In genomic region chr16:90280515-90280914, GRCm38 (mm10) we compare ENCODE assay signal across 25 mouse cellular contexts. TPM values are rescaled to one million over a fixed set of nuclear protein-coding genes. Genes with fewer than 3 reads are reported as not detected.
A peak's percentile ranks its signal among the peaks of the same experiment; 100 is the strongest.
DNase-seq lines count a peak whose midpoint lies in the region; ATAC-seq and TF ChIP-seq lines count a peak whose summit lies in the region.
"Had no signal": no experiment of that assay in that cellular context is flagged by ENCODE, and none has a peak within 500 bp of the region (broad histone marks: within the 10 kb centered on the region; RNA-seq: fewer than 3 reads in every experiment).

No protein-coding gene starts in this region.

- peaks cover 30% of the 10 kb centered on the region; the same call in 1 of the 2 replicates for H3K4me1 ChIP-seq in lung, embryonic 14.5 days (ENCODE audit: insufficient read depth)
- peaks cover 80% of the 10 kb centered on the region for H3K4me1 ChIP-seq in megakaryocyte, embryonic 14.5 days
- H3K4me1 ChIP-seq in G1E (ENCODE audit: insufficient read depth, low read depth, low read length): peaks cover 66% of the 10 kb centered on the region
- peaks cover 46% of the 10 kb centered on the region for H3K4me1 ChIP-seq in liver, embryonic 16.5 days (ENCODE audit: control insufficient read depth, low read depth, low read length)
- peaks cover 23% of the 10 kb centered on the region for H3K4me1 ChIP-seq in intestine, embryonic 15.5 days (replicated peaks)

- H3K4me3 ChIP-seq in lung, embryonic 14.5 days (ENCODE audit: low read depth, low read length): no peak overlapping the region
- H3K4me3 ChIP-seq in megakaryocyte, embryonic 14.5 days (replicated peaks): peak overlapping the region; percentile 29
- H3K4me3 ChIP-seq in G1E (ENCODE audit: low read depth, low read length): peak overlapping the region; percentile 38; the same call in 1 of the 2 replicates
- no peak overlapping the region for H3K4me3 ChIP-seq in liver, embryonic 16.5 days (ENCODE audit: low read depth, low read length)
- no peak overlapping the region for H3K4me3 ChIP-seq in intestine, embryonic 15.5 days (replicated peaks)
- H3K4me3 ChIP-seq: heart, embryonic 10.5 days; hindbrain, embryonic 12.5 days; neural tube, embryonic 15.5 days had no signal

- 58% methylated on average over 2 of the region's 2 CpGs for WGBS in lung, embryonic 14.5 days
- WGBS in liver, embryonic 16.5 days (ENCODE audit: insufficient replicate concordance): 73% methylated on average over 2 of the region's 2 CpGs
- 52% methylated on average over 2 of the region's 2 CpGs for WGBS in intestine, embryonic 15.5 days

- no peak overlapping the region for H3K27ac ChIP-seq in lung, embryonic 14.5 days (ENCODE audit: low read depth)
- peak overlapping the region; percentile 33; the same call in 1 of the 2 replicates for H3K27ac ChIP-seq in liver, embryonic 16.5 days (ENCODE audit: low read length)
- no peak overlapping the region for H3K27ac ChIP-seq in intestine, embryonic 15.5 days
- H3K27ac ChIP-seq: heart, embryonic 10.5 days; hindbrain, embryonic 12.5 days; hindbrain, postnatal 0 days; neural tube, embryonic 15.5 days had no signal

- no peak for DNase-seq in lung, embryonic 14.5 days
- no peak for DNase-seq in lung, postnatal 25 days (ENCODE audit: low spot score)
- no peak for DNase-seq in G1E (ENCODE audit: low spot score)
- DNase-seq: B cell, adult 2 months; cerebellum, adult 9-10 months; cerebellum, postnatal 36 days; gastrocnemius, postnatal 14 days; heart, postnatal 36 days; kidney, postnatal 10 days; midbrain, embryonic 14.5 days; retina, postnatal 1 day; right cerebral cortex, postnatal 14 days; thymus, adult 2 months; thymus, postnatal 36 days had no signal

- TF ChIP-seq CTCF in lung, embryonic 14.5 days (IDR thresholded peaks at IDR 0.05; ENCODE audit: low read depth): no peak
- TF ChIP-seq CTCF in G1E (IDR thresholded peaks at IDR 0.05; ENCODE audit: low read depth, low read length): no peak

- ATAC-seq in lung, embryonic 14.5 days (ENCODE audit: insufficient read depth): no peak
- no peak for ATAC-seq in megakaryocyte, adult 5-6 weeks (ENCODE audit: poor library complexity, severe bottlenecking)
- no peak for ATAC-seq in G1E (ENCODE audit: extremely low read depth, insufficient number of reproducible peaks, low FRiP score, poor library complexity, severe bottlenecking)
- ATAC-seq in liver, embryonic 16.5 days (ENCODE audit: low read depth): no peak
- ATAC-seq in intestine, embryonic 15.5 days: no peak
- ATAC-seq: forebrain, embryonic 14.5 days; hindbrain, postnatal 0 days; intestine, embryonic 16.5 days; Patski had no signal

- no peaks in the 10 kb centered on the region for H3K36me3 ChIP-seq in lung, embryonic 14.5 days (ENCODE audit: insufficient read depth)
- peaks cover 6% of the 10 kb centered on the region for H3K36me3 ChIP-seq in megakaryocyte, embryonic 14.5 days (replicated peaks; ENCODE audit: low read length)
- peaks cover 22% of the 10 kb centered on the region for H3K36me3 ChIP-seq in G1E (replicated peaks)
- no peaks in the 10 kb centered on the region for H3K36me3 ChIP-seq in liver, embryonic 16.5 days (ENCODE audit: control insufficient read depth, insufficient read depth)
- H3K36me3 ChIP-seq in intestine, embryonic 15.5 days: no peaks in the 10 kb centered on the region
- H3K36me3 ChIP-seq: hindbrain, embryonic 12.5 days; neural tube, embryonic 15.5 days had no signal

- peak overlapping the region; percentile 15; the same call in 1 of the 2 replicates for H3K4me2 ChIP-seq in lung, embryonic 14.5 days
- no peak overlapping the region for H3K4me2 ChIP-seq in liver, embryonic 16.5 days (ENCODE audit: low read depth, low read length)
- no peak overlapping the region for H3K4me2 ChIP-seq in intestine, embryonic 15.5 days (replicated peaks)
- H3K4me2 ChIP-seq: hindbrain, embryonic 12.5 days; neural tube, embryonic 15.5 days had no signal

- no peaks in the 10 kb centered on the region for H3K27me3 ChIP-seq in lung, embryonic 14.5 days (ENCODE audit: insufficient read depth, low read length)
- peaks cover 2% of the 10 kb centered on the region for H3K27me3 ChIP-seq in megakaryocyte, embryonic 14.5 days (replicated peaks)
- H3K27me3 ChIP-seq in G1E (ENCODE audit: insufficient read depth, low read length): no peaks in the 10 kb centered on the region
- no peaks in the 10 kb centered on the region for H3K27me3 ChIP-seq in liver, embryonic 16.5 days (ENCODE audit: control insufficient read depth, insufficient read depth, low read depth, low read length)
- H3K27me3 ChIP-seq in intestine, embryonic 15.5 days (replicated peaks): no peaks in the 10 kb centered on the region
- H3K27me3 ChIP-seq: hindbrain, embryonic 12.5 days; neural tube, embryonic 15.5 days; Patski had no signal

- no peak overlapping the region for H3K9ac ChIP-seq in lung, embryonic 14.5 days
- no peak overlapping the region for H3K9ac ChIP-seq in liver, embryonic 16.5 days (ENCODE audit: low read depth, low read length)
- no peak overlapping the region for H3K9ac ChIP-seq in intestine, embryonic 15.5 days
- H3K9ac ChIP-seq: hindbrain, embryonic 12.5 days; neural tube, embryonic 15.5 days had no signal

- H3K9me3 ChIP-seq in lung, embryonic 14.5 days (ENCODE audit: low read depth, low read length): no peaks in the 10 kb centered on the region
- H3K9me3 ChIP-seq in megakaryocyte, embryonic 14.5 days: no peaks in the 10 kb centered on the region
- H3K9me3 ChIP-seq in G1E (replicated peaks): no peaks in the 10 kb centered on the region
- no peaks in the 10 kb centered on the region for H3K9me3 ChIP-seq in liver, embryonic 16.5 days (replicated peaks; ENCODE audit: control insufficient read depth, low read length)
- no peaks in the 10 kb centered on the region for H3K9me3 ChIP-seq in intestine, embryonic 15.5 days
- H3K9me3 ChIP-seq: heart, embryonic 10.5 days; hindbrain, embryonic 12.5 days; neural tube, embryonic 15.5 days had no signal

RNA-seq across cellular contexts. Expression of gene Scaf4, which starts 3.8 kb away (rescaled TPM):
- 36.0 and 42.8 TPM in 2 replicates for polyA plus RNA-seq in lung, embryonic 14.5 days (2014; fragmentation: Nextera tagmentation; extraction: Ambion mirVana)
- 64.5 and 82.0 TPM in 2 replicates for polyA plus RNA-seq in megakaryocyte, embryonic 14.5 days (2012; ENCODE audit: insufficient read depth, low replicate concordance)
- 51.5 and 58.4 TPM in 2 replicates for total RNA-seq in megakaryocyte, adult 5-6 weeks (2015)
- 19.2 and 29.1 TPM in 2 replicates for total RNA-seq in megakaryocyte, adult 5-6 weeks (2017)
- total RNA-seq in G1E (2014; fragmentation: Nextera tagmentation) (186 and 193 TPM in 2 replicates), G1E (2017) (12.2 and 14.8 TPM in 2 replicates)
- polyA plus RNA-seq in G1E (2012): 215 and 227 TPM in 2 replicates
- polyA plus RNA-seq in liver, embryonic 16.5 days (2015; fragmentation: Nextera tagmentation; extraction: Ambion mirVana): 7.7 and 7.9 TPM in 2 replicates
- 25.1 and 25.3 TPM in 2 replicates for polyA plus RNA-seq in intestine, embryonic 15.5 days (2015; fragmentation: Nextera tagmentation; extraction: Ambion mirVana)

RNA-seq across cellular contexts. Expression of gene Sod1, which starts 60.0 kb away (rescaled TPM):
- polyA plus RNA-seq in lung, embryonic 14.5 days (2014; fragmentation: Nextera tagmentation; extraction: Ambion mirVana): 1,316 and 1,360 TPM in 2 replicates
- 453 and 913 TPM in 2 replicates for polyA plus RNA-seq in megakaryocyte, embryonic 14.5 days (2012; ENCODE audit: insufficient read depth, low replicate concordance)
- 695 and 733 TPM in 2 replicates for total RNA-seq in megakaryocyte, adult 5-6 weeks (2015)
- total RNA-seq in megakaryocyte, adult 5-6 weeks (2017): 791 and 806 TPM in 2 replicates
- 376 and 389 TPM in 2 replicates for total RNA-seq in G1E (2014; fragmentation: Nextera tagmentation)
- total RNA-seq in G1E (2017): 652 and 747 TPM in 2 replicates
- polyA plus RNA-seq in G1E (2012): 609 and 629 TPM in 2 replicates
- polyA plus RNA-seq in liver, embryonic 16.5 days (2015; fragmentation: Nextera tagmentation; extraction: Ambion mirVana): 965 and 1,058 TPM in 2 replicates
- polyA plus RNA-seq in intestine, embryonic 15.5 days (2015; fragmentation: Nextera tagmentation; extraction: Ambion mirVana): 1,265 and 1,398 TPM in 2 replicates

Comparison
In these comparisons a context has a peak if more than half of its experiments do, and no peak if none do; other contexts are left out.
1. H3K4me3 ChIP-seq: peak in megakaryocyte, embryonic 14.5 days (single experiment) and G1E (single experiment); none in lung, embryonic 14.5 days (single experiment), liver, embryonic 16.5 days (single experiment) and intestine, embryonic 15.5 days (single experiment).